Mouse (Mus musculus) liver, adult 2 months (tissue): ENCODE measurements around the gene Knstrn.

Experiments
- CTCF ChIP-seq: fragments of 200-500 bp; IDR thresholded peaks from 2 replicates; pipeline ENCODE4 v1.5.1; 2011; ENCODE audit warnings: low read depth, low read length, control low read depth
- POLR2A ChIP-seq: fragments of 200-500 bp; IDR thresholded peaks from 2 replicates; pipeline ENCODE4 v1.6.1; 2011; ENCODE audit warnings: low read length, control low read depth; ENCODE audit not compliant: insufficient read depth; ENCODE audit errors: extremely low read depth

DNA sequence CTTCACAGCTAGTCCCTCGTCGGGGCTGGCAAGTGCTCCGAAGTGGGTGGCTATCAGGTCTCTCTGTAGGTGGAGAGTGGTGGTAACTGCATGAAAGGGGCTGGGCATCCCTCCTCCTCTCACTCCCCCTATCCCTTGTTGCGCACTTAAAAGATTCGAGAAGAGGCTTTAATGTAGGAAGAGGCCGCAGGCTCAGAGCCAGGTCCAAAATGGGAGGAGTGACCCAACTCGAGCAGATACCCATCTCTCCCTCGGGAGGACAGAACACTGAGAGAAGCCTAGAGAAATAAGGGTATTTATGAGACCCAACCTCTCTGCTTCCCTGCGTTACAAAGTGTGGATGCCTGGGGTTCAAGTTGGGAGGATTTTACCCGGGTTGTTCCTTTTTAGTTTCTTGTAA, 34.7 kb upstream of the Knstrn start:
- TF ChIP-seq CTCF (no peak), POLR2A (no peak)
